Mouse (Mus musculus) adrenal gland, postnatal 25 days (tissue): ENCODE measurements around the gene Prss2. TPM values are rescaled to one million over a fixed set of nuclear protein-coding genes. Genes with fewer than 3 reads are reported as not detected.
"Not testable (repeated sequence)": the region's sequence is repeated elsewhere in the genome, so short reads cannot be mapped to it uniquely, and the experiment has no call there.

ENCODE experiments used
- DNase-seq: peaks from one replicate; pipeline ENCODE4 v3.0.0; 2021; ENCODE audit warnings: mixed read lengths
- long read RNA-seq: library from polyadenylated mRNA; stranded (forward); transcript quantifications from one replicate; pipeline ENCODE4 v2.0.0, GENCODE M21; 2021
- total RNA-seq: library from RNA; stranded (reverse); gene quantifications from 2 replicates; pipeline ENCODE4 v1.2.3, GENCODE M21; 2021

The Prss2 gene
- not detected in 2 replicates for total RNA-seq
- long read RNA-seq, result 0 reads

DNA sequence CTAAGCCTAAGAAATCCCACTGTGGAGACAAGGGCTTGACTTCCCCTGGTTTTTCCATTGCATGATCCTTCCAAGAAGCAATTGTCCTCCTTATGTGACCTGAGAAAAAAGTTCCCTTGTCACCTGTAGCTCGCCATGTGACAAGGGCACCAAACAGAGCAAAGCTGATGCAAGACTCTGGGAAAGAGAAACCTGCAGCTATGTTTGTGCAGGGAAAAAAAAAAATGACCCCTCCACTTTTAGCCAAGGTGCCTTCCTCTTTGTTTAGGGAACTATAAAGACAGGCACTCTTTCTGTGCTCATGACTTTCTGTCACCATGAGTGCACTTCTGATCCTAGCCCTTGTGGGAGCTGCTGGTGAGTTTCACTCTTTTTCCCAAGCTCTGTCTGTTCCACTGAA lies at the start of gene Prss2:
Prss2 (plus strand) TSS at position 301 of the 400 bp plus-strand sequence.
- DNase-seq, result no peak

GRCm38 (mm10) chr6:41499374-41499773 lies 22.2 kb upstream of the Prss2 start:
- no peak for DNase-seq

DNA sequence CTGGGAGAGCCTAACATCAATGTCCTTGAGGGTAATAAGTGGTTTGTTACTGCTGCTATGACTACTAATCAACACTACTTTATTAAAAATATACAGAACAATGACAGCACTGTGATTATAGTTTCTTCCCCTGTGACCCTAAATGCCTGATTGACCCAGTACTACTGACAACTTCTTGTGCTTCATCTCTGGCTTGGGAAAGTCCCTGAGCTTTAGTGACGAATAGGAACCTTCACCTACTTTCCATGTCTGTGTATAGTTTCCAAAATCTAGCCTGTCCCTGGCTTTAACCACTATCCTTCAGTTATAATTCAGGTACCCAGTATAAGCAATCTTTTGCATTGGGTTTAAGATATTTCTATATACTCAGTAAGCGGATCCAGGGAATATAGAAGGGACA lies 16.7 kb upstream of the Prss2 start:
- no peak for DNase-seq

DNA sequence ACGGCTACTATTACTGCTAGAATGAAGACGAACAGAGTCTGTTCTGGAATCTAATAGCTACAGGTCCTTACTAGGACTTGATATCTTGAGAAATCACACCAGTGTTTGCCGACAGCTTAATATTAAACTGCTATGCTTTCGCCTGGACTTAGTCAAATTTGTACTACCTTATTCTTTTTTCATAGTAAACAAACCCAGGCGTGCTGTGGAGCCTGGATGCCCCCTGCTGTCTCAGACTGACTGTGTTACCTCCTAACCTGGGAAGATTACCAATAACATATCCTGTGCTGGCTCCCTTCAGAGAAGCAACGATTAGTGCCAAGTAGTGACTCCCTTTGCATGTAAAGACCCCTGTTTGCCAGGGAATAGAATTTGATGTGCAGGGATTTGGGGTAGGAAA lies 16.3 kb upstream of the Prss2 start:
- DNase-seq, result no peak

DNA sequence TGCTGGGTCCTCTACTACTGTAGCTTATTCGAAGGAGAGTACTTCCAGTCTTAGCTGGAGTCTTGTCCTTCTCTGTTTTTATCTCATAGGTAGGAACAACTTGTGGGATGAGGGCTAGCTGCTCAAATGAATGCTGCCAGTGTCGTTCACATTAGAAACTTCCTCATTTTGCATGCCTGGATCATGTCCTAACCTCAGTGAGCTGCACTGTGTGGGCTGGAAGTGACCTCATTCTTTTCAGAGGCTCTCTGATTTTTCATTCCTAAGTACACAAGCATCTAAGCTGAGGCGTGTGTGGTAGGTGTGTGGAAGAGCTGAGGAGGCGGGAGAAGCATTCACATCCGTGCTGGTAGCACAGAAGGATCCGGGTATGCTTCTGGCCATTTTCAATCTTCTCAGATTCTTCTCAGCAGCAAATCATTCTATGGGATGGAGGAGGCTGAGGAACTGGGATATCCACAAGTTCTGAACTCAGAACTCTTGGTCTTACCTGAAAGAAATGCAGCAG lies 3.5 kb upstream of the Prss2 start:
- no peak for DNase-seq

DNA sequence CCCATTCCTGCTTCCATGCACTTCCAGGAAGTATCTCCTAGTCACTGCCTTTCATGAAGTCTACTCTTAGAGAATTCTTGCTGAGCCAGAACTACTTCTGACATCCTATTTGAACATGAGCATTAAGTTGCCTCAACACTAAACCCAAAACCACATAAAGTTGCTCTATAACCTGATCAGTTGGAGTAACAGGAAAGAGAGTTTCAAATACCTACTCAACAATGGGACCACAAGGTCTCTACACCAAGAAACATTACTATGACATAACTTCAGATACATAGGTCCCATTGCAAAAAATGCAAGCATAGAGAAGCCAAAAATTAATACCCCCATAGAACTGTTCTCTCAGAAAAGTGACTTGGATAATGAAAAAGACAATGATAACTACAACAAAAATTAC lies 4.9 kb downstream of the Prss2 start:
- no peak for DNase-seq

- no peak for DNase-seq
Measured at GRCm38 (mm10) chr6:41527402-41527801, 5.8 kb downstream of the Prss2 start.

- not testable (repeated sequence) for DNase-seq
Measured at GRCm38 (mm10) chr6:41529987-41530386, 8.4 kb downstream of the Prss2 start.

DNA sequence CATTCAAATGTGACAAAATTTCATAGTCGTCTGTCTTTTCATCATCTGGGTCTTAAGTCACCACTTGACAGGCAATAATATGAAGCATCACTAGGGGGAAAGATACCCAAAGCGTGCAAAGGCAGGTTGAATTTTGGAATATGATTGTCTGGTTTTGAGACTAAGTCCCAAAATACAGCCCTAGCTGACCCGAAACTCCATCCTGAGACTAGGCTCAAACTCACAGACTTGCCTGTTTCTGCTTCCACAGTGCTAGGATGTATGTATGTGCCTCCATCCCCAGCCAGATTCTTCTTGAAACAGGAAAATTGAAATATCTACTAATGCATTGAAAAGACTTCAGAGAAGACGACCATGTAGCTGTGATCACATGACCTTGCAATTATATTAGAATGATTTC lies 10.6 kb downstream of the Prss2 start:
- no peak for DNase-seq

- no peak for DNase-seq
Measured at GRCm38 (mm10) chr6:41532687-41533284, 11.2 kb downstream of the Prss2 start.

- DNase-seq, result no peak
Measured at GRCm38 (mm10) chr6:41537376-41537775, 15.8 kb downstream of the Prss2 start.

DNA sequence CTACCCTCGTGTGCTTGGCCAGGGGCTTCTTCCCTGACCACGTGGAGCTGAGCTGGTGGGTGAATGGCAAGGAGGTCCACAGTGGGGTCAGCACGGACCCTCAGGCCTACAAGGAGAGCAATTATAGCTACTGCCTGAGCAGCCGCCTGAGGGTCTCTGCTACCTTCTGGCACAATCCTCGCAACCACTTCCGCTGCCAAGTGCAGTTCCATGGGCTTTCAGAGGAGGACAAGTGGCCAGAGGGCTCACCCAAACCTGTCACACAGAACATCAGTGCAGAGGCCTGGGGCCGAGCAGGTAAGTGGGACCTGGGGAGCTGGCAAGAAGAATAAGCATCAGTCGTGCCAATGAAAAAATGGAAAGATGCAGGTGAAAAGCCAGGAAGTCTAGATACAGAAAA lies 16.7 kb downstream of the Prss2 start:
- DNase-seq, result not testable (repeated sequence)

DNA sequence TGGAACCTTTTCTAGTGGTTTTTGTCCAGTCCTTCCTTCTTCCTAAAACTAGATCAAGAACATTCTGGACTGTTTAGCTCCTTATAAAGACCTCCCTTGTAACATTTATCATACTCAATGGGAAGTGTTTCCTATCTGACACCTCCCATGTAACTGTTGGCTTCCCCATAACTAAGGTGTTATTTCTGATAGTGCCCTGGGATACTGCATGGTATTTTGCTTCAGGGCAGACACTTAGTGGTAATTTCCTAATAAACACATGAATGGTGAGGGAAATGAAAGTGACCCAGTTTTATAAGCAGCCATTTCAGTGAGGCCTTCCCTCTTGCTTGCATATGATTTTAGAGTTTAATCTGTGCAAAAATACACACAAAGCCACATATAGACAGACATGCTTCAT lies 19.2 kb downstream of the Prss2 start:
- DNase-seq, result no peak

DNA sequence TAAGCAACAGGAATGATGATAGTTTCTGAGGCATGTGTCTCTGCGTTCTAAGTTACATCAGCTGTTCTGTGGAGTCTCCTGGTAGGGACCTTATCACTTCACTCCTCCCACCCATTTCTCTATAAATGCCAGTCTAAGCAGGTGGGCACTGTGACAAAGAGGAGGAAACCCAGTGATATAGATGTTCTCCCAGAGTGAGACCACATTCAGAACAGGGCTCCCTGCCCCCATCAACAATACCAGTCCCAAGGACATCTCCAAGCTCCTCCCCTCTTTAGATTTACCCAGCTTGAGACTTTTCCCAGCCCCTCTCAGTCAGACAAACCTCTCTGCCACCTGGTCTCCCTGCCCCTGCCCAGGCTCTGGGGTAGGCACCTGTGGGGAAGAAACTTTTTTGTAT lies 20.2 kb downstream of the Prss2 start:
- no peak for DNase-seq

DNA sequence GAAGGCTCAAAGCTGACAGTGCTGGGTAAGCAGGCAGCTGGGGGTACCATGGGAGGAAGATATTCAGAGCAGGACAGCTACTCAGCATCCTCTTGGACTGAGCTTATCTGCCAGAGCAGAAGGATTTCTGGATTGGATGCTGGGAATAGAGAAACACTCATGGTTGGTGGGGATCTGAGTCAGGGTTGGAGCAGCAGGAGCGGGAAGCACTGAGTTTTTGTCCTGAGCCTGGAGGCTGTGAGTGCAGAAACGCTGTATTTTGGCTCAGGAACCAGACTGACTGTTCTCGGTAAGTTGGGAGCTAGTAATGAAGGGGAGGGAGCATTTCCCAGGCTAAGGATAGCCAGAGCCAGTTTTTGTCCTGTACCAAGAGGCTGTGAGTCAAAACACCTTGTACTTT lies 21.4 kb downstream of the Prss2 start:
- no peak for DNase-seq

DNA sequence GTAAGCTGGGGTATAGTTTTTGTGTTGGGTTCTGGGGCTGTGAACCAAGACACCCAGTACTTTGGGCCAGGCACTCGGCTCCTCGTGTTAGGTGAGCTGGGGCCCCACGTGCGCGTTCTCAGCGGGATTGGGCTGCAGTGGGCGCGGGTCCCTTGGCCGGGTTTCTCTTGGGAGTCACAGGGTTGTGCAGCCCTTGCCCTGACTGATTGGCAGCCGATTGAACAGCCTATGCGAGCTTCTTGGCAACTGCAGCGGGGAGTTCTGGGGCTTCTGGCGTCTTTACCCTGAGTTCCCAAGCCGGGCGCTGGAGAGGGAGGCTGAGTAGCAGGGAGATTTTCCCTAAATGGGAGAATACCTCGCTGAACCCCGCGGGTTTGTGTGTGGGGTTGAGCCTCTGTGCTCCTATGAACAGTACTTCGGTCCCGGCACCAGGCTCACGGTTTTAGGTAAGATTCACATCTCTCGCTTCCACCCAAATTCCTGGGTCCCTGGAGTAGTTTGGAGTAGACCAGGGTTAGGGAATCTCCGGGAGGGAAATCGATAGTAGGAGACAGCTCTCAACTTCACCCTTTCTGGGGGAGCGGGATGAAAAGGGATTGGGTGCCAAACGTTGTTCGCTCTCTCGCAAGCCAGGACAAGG lies 21.9 kb downstream of the Prss2 start:
- peak; percentile 13 for DNase-seq

DNA sequence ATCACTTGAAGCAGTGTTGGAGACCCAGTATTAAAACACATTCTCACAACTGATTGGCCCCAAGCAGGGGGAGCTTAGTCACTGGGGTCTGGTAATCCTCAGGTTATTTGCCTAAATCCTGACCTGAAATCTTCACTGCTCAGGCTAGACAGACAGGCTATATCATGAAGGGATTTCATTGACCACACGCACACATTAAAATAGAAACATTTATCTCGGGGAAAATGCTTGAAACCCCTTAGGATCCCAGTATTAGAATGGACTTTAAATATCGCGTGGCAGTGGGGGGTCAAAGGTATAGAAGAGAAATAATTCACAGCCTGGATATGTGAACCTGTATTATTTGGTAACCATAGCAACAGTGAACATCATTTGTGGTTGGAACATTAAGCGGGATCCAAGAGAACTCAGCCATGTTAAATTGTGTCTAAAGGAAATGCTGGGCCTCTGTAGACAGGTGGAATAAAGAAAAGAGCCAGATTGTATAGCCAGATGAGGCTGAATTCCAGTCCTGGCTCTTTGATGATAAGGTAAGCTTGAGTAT lies 22.9 kb downstream of the Prss2 start:
- no peak for DNase-seq

GRCm38 (mm10) chr6:41545266-41545665 lies 23.7 kb downstream of the Prss2 start:
- DNase-seq, result no peak

GRCm38 (mm10) chr6:41547056-41547650 lies 25.6 kb downstream of the Prss2 start:
- DNase-seq, result no peak

DNA sequence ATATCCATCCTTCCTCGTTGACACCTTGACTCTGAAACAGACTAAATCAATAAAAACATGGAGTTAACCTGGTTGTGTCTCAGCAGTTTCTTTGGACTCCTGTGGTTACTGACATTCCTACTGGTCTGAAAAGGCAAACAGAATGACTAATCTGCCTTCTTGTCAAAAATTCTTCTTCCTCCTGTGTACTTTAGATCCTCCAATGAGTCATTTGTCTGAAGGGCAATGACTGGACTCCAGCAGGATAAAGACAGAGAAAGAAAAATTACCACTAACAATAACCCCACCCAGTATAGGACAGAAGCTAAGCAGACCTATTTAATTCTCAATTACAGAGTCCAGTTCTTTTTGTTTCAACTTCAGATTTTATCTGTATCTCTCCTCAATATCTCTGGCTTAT lies 26.7 kb downstream of the Prss2 start:
- no peak for DNase-seq

GRCm38 (mm10) chr6:41553356-41554010 lies 31.9 kb downstream of the Prss2 start:
- no peak for DNase-seq

DNA sequence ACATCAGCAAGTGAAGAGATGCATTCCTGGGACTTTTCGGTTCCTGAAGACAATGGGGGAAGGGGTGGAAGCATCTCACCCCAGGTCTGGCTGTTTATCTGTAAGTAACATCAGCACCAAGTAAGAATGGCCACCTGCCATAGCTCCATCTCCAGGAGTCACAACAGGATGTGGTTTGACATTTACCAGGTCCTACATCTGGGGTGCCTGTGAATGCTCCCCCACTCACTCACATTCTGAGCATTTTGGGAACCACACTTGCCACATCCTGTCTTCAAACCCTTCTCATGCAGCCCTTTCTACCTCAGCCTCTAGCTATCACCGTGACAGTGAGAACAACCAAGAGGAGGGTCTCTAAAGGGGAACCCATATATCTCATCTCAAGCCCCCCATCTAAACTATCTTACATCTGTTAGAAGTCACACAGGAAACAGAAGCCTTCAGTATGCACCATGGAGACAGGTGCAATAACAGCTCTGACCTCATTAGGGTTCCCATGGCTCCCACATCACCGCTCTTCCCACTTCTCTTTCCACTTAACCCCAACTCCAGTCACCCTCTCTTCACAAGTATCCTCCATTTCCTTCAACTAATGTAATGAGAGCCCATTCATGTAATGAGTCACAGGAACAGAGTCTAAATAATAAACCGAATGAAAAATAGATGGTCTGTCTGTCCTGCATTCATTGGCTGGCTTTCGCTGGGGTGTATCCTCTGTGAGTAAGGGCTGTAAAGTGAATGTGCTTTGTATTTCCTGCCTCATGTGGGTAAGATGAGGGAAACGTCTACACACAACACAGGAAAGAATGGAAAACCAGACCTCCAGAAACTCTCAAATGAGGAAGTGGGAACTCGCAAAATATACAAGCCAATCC lies 32.9 kb downstream of the Prss2 start:
- no peak for DNase-seq
